ENCODE assay signal across 10 mouse cellular contexts in the genomic region with DNA sequence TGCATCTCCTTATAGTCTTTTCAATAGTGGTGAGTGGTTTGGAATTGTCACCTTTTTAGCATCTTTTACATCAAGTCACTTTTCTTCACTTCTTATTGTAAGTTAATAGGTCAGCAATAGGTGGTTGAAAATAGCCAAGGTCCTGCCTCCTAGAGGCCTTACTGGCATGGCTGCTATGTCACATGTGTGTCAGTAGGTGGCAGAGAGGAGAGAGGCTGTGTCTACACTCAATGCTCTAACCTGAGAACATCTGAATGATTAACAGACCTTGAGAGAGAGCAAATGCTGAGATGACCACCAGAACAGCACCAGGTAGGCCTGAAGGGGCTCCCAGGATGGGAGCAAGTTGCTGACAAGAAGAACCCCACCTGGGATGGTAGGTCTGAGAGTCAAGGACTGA.
DNase-seq lines count a peak whose midpoint lies in the region; ATAC-seq and TF ChIP-seq lines count a peak whose summit lies in the region.
"Had no signal": no experiment of that assay in that cellular context is flagged by ENCODE, and none has a peak within 500 bp of the region (broad histone marks: within the 10 kb centered on the region; RNA-seq: fewer than 3 reads in every experiment).

No protein-coding gene starts in this region.

- no peaks in the 10 kb centered on the region for H3K36me3 ChIP-seq in midbrain, postnatal 0 days (ENCODE audit: insufficient read depth, low read length)
- no peaks in the 10 kb centered on the region for H3K36me3 ChIP-seq in midbrain, embryonic 13.5 days

- peak; percentile 57 for TF ChIP-seq CTCF in midbrain, postnatal 0 days (IDR thresholded peaks at IDR 0.05)

- ATAC-seq in midbrain, postnatal 0 days (ENCODE audit: low FRiP score), result no peak
- ATAC-seq in midbrain, embryonic 13.5 days, result no peak

- no peak for DNase-seq in midbrain, postnatal 0 days (ENCODE audit: low spot score)
- peak; percentile 36 for DNase-seq in ZHBTc4 (ENCODE audit: low read depth, low spot score)
- DNase-seq in kidney, postnatal 36 days, result peak; percentile 15 to 41
- DNase-seq in thymus, postnatal 25 days, result peak; percentile 25
- DNase-seq in cerebellum, adult 9-10 months, result no peak
- DNase-seq in layer of hippocampus, adult 9-11 months, result no peak
- DNase-seq: gastrocnemius, postnatal 25 days; left cerebral cortex, postnatal 4 days had no signal

- no peak overlapping the region for H3K27ac ChIP-seq in midbrain, postnatal 0 days (ENCODE audit: low read depth, low read length)
- H3K27ac ChIP-seq in midbrain, embryonic 13.5 days, result no peak overlapping the region

- no peaks in the 10 kb centered on the region for H3K4me1 ChIP-seq in midbrain, postnatal 0 days (ENCODE audit: insufficient read depth, low read length)
- H3K4me1 ChIP-seq in midbrain, embryonic 13.5 days (replicated peaks), result no peaks in the 10 kb centered on the region

- no peak overlapping the region for H3K9ac ChIP-seq in midbrain, postnatal 0 days (replicated peaks; ENCODE audit: low read length, poor library complexity, severe bottlenecking)
- no peak overlapping the region for H3K9ac ChIP-seq in midbrain, embryonic 13.5 days (replicated peaks)

- H3K9me3 ChIP-seq in midbrain, postnatal 0 days (ENCODE audit: low read length), result no peaks in the 10 kb centered on the region
- no peaks in the 10 kb centered on the region for H3K9me3 ChIP-seq in midbrain, embryonic 13.5 days

- H3K4me3 ChIP-seq in midbrain, postnatal 0 days (ENCODE audit: low read depth, low read length), result no peak overlapping the region
- no peak overlapping the region for H3K4me3 ChIP-seq in midbrain, embryonic 13.5 days (replicated peaks)
- H3K4me3 ChIP-seq: myocyte had no signal

- H3K27me3 ChIP-seq in midbrain, postnatal 0 days (ENCODE audit: insufficient read depth, low read length), result no peaks in the 10 kb centered on the region
- H3K27me3 ChIP-seq in midbrain, embryonic 13.5 days, result no peaks in the 10 kb centered on the region

- H3K4me2 ChIP-seq in midbrain, postnatal 0 days (ENCODE audit: low read depth, low read length, poor library complexity, severe bottlenecking), result no peak overlapping the region
- no peak overlapping the region for H3K4me2 ChIP-seq in midbrain, embryonic 13.5 days (replicated peaks)

Comparison
In these comparisons a context has a peak if more than half of its experiments do, and no peak if none do; other contexts are left out.
1. DNase-seq: peak in ZHBTc4 (single experiment), kidney, postnatal 36 days (2 of 2) and thymus, postnatal 25 days (single experiment); none in midbrain, postnatal 0 days (single experiment), cerebellum, adult 9-10 months (single experiment) and layer of hippocampus, adult 9-11 months (single experiment).